Mouse (Mus musculus) embryonic stem cell, embryonic (primary cell): Measurements from ENCODE around the gene Nrip3.

Experiments
- CTCF ChIA-PET, 4 experiments: fragments of 300-600 bp in 2 of 4; fragments of 350-600 bp in 2 of 4; sonication (Branson Sonifier 250); formaldehyde crosslinking; loops; one replicate each; lab custom pipeline; 2022; ENCODE audit warnings: inconsistent platforms in 2 of 4; lab: Charles Lee
- POLR2A ChIA-PET, 4 experiments: fragments of 300-600 bp in 2 of 4; fragments of 350-600 bp in 2 of 4; sonication (Branson Sonifier 250); formaldehyde crosslinking; loops; one replicate each; lab custom pipeline; 2022; ENCODE audit warnings: antibody characterized with exemption in 4 of 4, inconsistent platforms in 1 of 4; lab: Charles Lee

Gene Nrip3

DNA sequence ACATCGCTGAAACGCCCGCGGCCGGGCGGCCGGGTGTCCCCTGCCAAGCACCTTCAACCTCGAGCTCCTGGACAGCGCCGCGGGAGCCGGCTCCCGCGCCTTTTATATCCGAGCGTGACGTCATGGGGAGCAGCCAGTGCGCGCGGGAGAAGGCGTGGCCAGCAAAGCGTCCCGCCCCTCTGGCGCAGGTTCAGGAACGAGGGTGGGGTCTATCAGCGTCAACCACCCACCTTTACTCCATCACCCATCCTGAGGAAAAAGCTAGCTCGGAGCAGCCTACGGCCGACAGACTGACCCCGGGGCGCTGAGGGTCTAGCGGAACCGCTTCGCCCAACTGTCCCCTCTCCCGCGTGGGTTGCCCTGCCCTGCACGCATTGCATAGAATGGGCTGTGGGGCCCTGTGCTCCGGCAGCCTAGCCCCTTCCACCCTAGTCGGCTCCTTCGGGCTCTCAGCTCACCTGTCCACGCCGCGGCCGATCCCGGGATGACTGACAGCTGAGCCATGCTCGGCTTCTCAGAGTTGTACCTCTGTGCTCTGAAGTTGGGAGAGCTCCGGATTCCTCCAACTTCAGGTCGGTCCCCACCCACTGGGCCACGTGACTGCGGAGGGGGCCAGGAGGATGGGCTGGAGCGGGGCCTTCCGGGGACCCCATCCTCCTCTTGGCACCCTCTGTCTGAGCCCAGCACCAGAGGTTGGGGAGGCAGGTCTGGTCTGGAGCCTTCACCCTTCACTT lies at the start of gene Nrip3:
TSS of gene Nrip3 (minus strand) at position 556 of the 734 bp plus-strand sequence.
- CTCF ChIA-PET, result interaction anchor here in 2 of 4 experiments (0.8 to 2.1 kb wide), 5 partner anchors 11 to 381 kb away, joined by 3 to 9 read pairs (median 5); no protein-coding TSS in a partner anchor
- POLR2A ChIA-PET, result interaction anchor here in 3 of 4 experiments (0.5 to 6.7 kb wide), 42 partner anchors 7 to 699 kb away, joined by 3 to 56 read pairs (median 3); partner anchors contain the start of genes Rpl27a (in 3 of the 3), Akip1 (in 1 of the 3), BC051019 (in 1 of the 3) and St5 (in 1 of the 3)

DNA sequence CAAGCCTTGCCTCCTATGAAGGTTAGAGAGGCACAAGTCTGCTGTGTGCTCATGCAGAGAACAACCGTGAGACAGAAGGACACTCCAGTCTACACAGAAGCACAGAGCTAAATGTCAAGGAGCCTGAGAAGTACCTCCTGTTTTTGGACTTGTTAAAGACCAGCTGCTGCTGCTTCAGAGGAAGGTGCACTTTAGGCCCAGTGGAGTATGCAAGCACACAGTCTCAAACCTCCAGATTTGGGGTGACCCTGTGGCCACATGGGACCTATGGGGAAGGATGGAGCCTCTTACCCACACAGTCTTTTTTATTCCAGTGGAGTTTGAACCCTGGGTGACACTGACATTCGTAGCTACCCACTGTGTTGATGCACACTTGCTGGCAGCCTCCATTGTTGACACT lies 49.6 kb upstream of the Nrip3 start:
- ChIA-PET CTCF (no interaction called here), POLR2A (interaction anchor here in 1 of 4 experiments (0.7 kb wide), 1 partner anchor 18 kb away, joined by 3 read pairs; no protein-coding TSS in a partner anchor)

DNA sequence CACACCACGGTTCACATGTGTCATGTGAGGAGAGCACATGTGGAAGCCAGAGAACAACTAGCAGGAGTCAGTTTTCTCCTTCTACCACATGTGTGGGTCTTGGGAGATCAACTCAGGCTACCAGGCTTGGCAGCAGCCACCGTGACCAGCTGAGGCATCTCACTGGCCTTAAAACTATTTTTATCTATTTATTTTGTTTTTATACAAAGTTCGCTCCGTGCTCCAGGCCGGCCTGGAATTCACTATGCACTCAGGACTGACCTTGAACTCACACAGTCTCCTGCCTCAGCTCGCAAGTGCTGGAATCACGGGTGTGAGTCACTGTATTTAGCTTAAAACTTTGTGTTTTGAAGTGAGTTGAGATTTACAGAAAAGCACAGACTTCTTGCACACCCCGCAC lies 45.1 kb upstream of the Nrip3 start:
- ChIA-PET POLR2A (interaction anchor here in 1 of 4 experiments (1.1 to 2.1 kb wide), 2 partner anchors 15 to 31 kb away, joined by 3 to 6 read pairs; no protein-coding TSS in a partner anchor), CTCF (interaction anchor here in 1 of 4 experiments (0.5 kb wide), 1 partner anchor 211 kb away, joined by 3 read pairs; no protein-coding TSS in a partner anchor)

DNA sequence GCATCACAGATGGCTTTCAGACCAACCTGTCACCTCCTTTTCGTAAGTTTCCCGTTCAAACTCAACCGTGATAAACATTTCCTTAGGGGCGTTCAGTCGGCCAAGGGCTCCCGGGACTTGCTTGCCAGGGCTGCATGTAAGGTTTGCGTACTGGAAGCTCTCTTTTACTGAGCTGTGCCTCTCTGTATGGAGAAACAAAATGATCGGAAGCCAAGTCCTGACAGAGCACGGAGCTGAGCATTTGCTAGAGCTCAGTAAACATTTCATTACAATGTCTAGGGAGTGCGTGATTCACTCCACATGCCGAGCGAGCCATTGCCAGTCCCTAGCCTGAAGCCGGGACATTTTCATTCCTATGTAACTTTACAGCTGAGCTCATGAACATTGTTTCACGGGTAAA lies 43.5 kb upstream of the Nrip3 start:
- ChIA-PET CTCF (interaction anchor here in 3 of 4 experiments (0.6 to 1.9 kb wide), 4 partner anchors 21 to 184 kb away, joined by 3 to 7 read pairs (median 4); no protein-coding TSS in a partner anchor), POLR2A (interaction anchor here in 3 of 4 experiments (0.5 to 1.6 kb wide), 9 partner anchors 12 to 646 kb away, joined by 3 to 4 read pairs (median 3); no protein-coding TSS in a partner anchor)

DNA sequence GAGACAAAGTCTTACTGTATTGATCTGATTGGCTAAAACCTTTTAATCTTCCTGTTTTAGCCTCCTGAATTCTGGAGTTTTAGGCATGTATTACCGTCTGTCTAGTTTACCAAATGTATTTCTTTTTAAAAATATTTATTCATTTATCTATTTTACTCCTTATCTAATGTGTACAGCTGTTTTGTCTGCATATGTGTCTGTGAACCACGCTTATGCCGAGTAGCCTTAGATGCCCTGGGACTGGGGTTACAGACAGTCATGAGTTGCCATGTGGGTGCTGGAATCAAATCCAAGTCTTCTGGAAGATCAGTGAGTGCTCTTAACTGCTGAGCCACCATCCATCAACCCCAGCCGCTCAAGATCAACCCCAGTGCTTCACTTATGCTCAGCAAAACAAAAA lies 36.8 kb upstream of the Nrip3 start:
- ChIA-PET POLR2A (no interaction called here), CTCF (no interaction called here)

DNA sequence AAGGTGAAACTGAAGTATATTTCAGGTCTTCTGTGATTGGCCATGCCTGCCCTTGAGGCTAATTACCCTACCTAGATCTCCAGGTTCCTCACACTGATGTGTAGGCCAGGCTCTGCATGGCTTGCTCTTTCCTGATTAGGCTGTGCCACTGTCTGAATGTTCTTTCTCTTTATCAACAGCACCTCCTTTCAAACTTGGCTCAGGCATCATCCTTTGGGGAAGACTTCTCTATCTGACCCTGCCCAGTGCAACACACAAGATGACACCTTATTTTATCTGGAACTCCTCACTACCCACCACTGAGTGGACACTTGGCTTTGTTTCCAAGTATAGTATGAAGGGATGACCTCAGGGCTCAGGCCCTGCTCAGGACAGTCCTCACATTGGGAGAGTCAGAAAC lies 36.1 kb upstream of the Nrip3 start:
- ChIA-PET POLR2A (no interaction called here), CTCF (no interaction called here)

DNA sequence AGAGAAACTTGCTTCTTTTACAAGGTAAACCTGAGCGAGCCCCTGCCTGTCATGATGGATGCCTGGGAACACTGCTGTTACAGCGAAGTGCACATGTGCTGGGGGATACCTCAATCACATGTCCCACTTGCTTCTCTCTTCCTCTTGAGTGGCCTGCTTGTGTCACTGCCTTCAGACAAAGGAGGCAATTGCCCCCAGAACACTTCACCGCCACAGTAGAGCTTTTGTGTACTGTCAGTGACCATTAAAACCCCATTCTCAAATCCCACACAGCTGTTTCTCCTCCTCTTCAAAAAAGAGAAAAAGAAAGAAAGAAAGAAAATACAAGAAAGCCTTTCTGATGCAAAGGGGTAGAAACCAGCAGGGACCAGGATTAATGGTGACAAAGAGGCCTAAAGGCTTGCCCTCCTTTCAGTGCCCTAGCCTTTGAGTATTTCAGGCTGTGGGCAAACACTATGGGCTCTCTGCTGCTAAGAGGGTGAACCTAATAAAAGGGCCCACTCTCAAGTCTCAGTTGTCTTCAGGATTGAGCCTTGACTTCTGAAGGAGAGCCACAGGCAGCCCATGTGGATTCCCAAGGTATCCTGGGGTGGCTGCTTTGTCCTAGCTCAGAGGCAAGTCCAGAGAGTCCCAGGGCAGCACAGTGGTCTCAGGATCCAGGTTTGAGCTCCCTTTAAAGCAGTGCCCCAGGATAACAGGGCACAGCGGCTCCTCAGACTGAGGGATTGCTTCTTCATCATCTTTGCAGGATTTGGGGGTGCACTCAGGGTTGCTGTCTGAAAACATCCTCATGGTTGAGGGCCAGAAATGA lies 31.7 kb upstream of the Nrip3 start:
- CTCF ChIA-PET, result interaction anchor here in 1 of 4 experiments (1.1 to 2.2 kb wide), 2 partner anchors 9 to 79 kb away, joined by 3 to 5 read pairs; no protein-coding TSS in a partner anchor

DNA sequence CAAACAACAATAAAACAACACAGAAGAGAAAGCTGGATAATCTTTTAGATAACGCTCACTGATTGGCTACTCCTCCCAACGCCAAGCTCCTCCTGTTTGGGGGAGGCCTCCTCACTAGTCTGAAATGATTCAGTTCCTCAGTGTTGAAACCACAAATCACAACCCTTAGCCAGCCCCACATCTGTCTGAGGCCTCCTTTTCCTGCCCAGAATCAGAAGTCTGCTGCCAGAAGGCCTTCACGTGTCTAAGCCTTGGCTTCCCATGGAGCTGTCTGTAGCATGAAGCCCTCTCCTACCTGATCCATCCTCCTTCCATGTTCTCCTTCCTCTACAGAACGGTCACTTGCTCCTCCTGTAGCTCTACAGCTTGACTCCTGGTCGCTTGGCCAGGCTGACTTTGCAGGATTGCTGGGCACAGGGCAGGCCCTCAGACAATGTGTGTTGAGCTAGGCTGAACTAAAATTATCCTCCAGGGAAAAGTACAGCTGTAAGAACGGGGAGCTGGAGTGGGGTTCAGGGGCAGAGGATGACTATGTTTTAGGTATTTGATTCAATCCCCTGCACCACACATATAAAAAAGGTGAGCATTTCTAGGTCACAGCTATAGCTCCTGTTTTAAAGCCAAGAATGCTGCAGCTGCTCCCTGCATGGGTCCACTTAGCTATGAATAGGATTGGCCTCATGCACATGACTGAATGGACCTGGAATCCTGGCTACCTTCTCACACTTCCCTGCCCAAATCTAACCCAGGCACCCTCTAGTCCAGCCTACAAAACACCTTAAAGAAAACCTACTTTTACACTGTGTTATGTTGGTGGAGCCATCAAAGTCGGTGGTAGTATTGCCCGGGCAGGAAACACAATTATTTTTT lies 26.0 kb upstream of the Nrip3 start:
- ChIA-PET CTCF (interaction anchor here in 2 of 4 experiments (0.6 to 1.7 kb wide), 3 partner anchors 15 to 85 kb away, joined by 3 to 5 read pairs (median 4); partner anchors contain the start of gene BC051019 (in 1 of the 2)), POLR2A (interaction anchor here in 2 of 4 experiments (0.7 to 2.8 kb wide), 7 partner anchors 17 to 289 kb away, joined by 3 to 13 read pairs (median 3); partner anchors contain the start of genes Nrip3 (in 1 of the 2) and Rpl27a (in 1 of the 2))

More for the DNA sequence above, 31.7 kb upstream of the Nrip3 start:
- POLR2A ChIA-PET, result interaction anchor here in 1 of 4 experiments (0.6 to 1.1 kb wide), 3 partner anchors 9 to 16 kb away, joined by 3 to 4 read pairs (median 3); no protein-coding TSS in a partner anchor

DNA sequence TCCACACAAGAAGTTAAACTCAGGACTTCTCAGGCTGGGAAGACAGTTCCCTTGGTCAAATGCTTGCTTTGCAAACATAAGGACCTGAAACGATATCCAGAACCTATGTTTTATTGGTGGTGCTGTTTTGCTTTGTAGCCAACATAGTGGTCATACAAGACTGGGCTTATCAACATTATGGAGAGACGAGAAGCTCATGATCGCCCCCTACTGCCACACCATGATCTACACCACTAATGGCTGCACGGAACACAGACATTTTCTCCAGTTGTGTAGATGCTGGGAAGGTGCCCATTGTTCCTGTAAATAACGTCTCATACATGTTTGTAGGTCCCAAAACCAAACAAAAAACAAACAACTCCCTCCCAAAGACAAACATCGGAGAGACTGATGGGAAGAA lies 23.0 kb upstream of the Nrip3 start:
- CTCF ChIA-PET, result interaction anchor here (0.5 to 1.7 kb wide), 23 partner anchors 10 to 706 kb away, joined by 3 to 12 read pairs (median 4); partner anchors contain the start of genes Nrip3 (in 1 of the 4) and Tmem9b (in 1 of the 4)
- POLR2A ChIA-PET, result interaction anchor here in 3 of 4 experiments (0.5 to 1.9 kb wide), 10 partner anchors 9 to 613 kb away, joined by 3 to 12 read pairs (median 4); partner anchors contain the start of gene Nrip3 (in 1 of the 3)

DNA sequence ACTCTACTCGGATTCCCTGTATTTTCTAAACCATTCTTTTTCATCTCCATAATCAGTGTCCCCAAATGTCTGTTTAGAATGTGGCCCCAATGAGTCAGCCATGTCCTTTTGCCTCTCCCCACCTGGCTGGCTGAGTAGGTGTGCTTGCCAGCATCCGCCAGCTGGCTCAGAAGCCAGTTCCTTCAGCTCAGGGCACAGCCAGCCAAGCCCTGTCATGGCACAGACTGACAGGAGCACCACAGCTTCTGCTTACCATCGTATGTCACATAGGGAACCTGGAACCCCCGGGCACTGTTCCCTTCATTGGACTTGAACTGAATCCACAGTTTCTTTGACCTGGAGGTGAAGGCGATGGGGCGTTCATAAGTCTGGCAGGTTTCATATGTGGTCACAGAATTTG lies 22.5 kb upstream of the Nrip3 start:
- ChIA-PET CTCF (interaction anchor here (0.5 to 1.7 kb wide), 21 partner anchors 10 to 359 kb away, joined by 3 to 12 read pairs (median 4); partner anchors contain the start of genes Nrip3 (in 1 of the 4) and Tmem9b (in 1 of the 4)), POLR2A (interaction anchor here in 2 of 4 experiments (0.6 to 1.9 kb wide), 11 partner anchors 8 to 364 kb away, joined by 3 to 12 read pairs (median 4); partner anchors contain the start of gene Nrip3 (in 1 of the 2))

DNA sequence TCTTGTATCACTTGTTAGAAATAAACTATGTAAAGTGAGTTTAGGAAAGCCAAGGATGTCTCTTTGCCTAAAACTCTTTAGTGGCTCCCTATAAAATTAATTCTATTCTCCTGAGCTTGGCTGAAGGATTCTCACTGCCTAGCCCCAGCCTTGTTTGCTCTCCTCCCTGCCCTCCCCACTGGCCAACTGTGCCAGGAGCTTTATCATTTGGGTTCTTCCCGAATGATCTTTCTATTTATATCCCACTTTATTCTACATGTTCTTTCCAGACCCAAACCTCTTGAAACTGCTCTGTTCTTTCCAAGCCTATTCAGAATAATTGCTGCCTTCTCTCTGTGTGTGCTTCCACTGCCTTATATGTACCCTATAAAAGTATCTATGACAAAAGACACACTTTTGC lies 21.7 kb upstream of the Nrip3 start:
- ChIA-PET CTCF (interaction anchor here in 1 of 4 experiments (0.6 to 1.7 kb wide), 3 partner anchors 13 to 51 kb away, joined by 3 to 6 read pairs (median 3); partner anchors contain the start of gene Tmem9b), POLR2A (interaction anchor here in 3 of 4 experiments (0.5 to 1.9 kb wide), 8 partner anchors 9 to 365 kb away, joined by 3 to 12 read pairs (median 3); partner anchors contain the start of gene Nrip3 (in 1 of the 3))

DNA sequence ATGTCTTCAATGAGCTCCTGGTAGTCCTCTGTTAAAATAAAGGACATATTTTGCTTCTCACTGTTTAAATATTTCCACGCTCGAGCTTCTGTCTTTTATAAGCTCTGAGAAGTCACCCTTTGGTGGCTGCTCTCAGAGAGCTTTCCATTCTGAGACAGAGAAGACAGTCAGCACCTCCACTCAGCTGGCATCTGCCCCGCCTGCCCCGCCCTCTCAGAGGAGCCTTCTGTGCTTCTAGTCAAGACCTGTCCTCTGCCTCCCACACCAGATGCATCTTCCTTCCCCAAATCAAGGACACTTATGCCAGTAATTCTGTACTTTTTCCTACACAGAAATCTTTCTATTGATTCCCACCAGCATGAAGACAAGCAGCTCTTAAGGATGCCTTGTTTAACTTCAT lies 18.8 kb upstream of the Nrip3 start:
- CTCF ChIA-PET, result interaction anchor here in 1 of 4 experiments (1.8 kb wide), 1 partner anchor 92 kb away, joined by 5 read pairs; no protein-coding TSS in a partner anchor
- POLR2A ChIA-PET, result interaction anchor here in 2 of 4 experiments (1.0 to 2.5 kb wide), 4 partner anchors 9 to 25 kb away, joined by 3 to 13 read pairs (median 6); no protein-coding TSS in a partner anchor

DNA sequence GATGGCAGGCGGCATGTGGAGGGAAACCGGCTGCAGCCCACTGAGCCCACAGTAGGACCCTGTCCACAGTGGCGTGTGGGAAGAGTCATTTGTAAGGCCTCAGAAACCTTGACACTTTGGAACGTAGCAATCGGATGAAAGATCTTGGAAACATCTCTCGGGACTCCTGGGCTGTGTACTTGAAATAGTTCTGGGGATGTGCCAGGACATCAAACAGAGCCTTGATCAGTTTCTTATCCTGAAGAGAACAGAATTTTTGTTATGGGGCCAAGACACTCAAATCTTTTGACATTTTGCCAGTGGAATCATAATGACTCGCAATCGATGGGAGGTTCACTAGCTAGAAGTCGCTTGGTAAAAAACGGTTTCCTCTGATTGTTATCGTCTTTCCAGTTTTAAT lies 17.3 kb upstream of the Nrip3 start:
- ChIA-PET CTCF (interaction anchor here in 2 of 4 experiments (0.6 to 1.8 kb wide), 2 partner anchors 70 to 93 kb away, joined by 5 read pairs; no protein-coding TSS in a partner anchor), POLR2A (interaction anchor here in 2 of 4 experiments (1.5 to 2.5 kb wide), 3 partner anchors 9 to 84 kb away, joined by 3 to 13 read pairs (median 9); no protein-coding TSS in a partner anchor)

DNA sequence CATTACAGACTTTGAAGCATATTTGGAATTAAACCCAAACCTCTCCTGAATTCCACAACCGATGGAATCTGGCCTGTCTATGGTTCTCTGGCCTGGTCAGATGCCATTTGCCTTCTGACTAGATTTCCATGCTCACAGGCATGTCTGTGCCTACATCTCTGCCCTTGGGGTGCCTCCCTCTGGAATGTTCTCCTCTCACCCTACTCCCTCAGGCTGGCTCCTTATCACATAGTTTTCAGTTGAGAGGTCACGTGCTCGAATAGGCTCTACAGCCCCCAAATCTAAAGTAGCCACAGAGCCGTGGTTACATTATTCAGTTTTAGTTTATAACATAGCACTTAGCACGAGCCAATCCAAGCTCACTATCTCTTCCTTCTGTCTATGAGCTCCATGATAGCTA lies 13.7 kb upstream of the Nrip3 start:
- CTCF ChIA-PET, result interaction anchor here in 1 of 4 experiments (0.9 kb wide), 1 partner anchor 97 kb away, joined by 3 read pairs; no protein-coding TSS in a partner anchor
- POLR2A ChIA-PET, result interaction anchor here in 2 of 4 experiments (0.6 to 1.1 kb wide), 2 partner anchors 31 to 79 kb away, joined by 3 read pairs; no protein-coding TSS in a partner anchor

DNA sequence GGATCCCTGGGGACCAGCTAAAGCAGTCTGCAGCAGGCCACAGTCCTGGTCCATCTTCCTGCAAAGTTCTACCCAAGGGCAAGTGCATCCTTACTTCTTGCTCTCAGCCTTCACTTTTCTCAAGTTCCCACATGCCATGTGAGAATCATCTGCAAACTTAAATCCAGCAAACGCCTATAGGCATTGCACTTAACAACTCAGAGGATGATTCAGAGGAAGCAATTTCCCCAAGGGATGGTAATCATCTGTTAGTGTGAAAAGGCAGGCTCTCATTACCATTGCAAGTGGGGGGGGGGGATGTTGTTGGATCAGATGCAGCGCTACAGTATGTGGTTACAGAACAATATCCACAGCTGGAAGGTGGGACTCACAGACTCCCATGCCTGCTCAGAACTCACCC lies 12.7 kb upstream of the Nrip3 start:
- POLR2A ChIA-PET, result interaction anchor here in 3 of 4 experiments (0.6 to 1.4 kb wide), 6 partner anchors 9 to 322 kb away, joined by 3 to 4 read pairs (median 3); no protein-coding TSS in a partner anchor

DNA sequence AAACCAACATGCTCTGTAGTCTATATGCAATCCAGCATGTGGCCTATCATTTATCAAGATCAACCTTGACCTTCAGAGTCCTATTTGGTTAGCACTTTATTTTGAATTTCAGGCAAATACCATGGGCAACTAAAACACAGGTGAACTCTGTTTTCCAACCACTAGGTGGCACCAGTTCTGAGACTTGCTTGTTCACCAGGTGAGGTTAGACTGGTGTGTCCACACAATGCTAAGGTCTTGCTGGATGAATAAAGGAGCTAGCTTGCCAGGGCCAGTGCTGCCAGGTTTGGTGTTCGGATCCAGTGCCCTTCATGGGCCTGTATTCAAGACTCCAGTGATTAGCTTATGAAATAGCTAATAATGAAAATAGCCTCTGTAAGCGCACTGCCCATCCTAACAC lies 10.9 kb upstream of the Nrip3 start:
- ChIA-PET POLR2A (interaction anchor here in 2 of 4 experiments (0.9 to 1.5 kb wide), 8 partner anchors 11 to 99 kb away, joined by 3 to 7 read pairs (median 4); partner anchors contain the start of genes Nrip3 (in 1 of the 2) and Tmem9b (in 1 of the 2)), CTCF (interaction anchor here (0.5 to 2.1 kb wide), 27 partner anchors 10 to 854 kb away, joined by 3 to 25 read pairs (median 3); partner anchors contain the start of gene Nrip3 (in 1 of the 4))

More for the DNA sequence above, 12.7 kb upstream of the Nrip3 start:
- CTCF ChIA-PET, result interaction anchor here (0.6 to 1.2 kb wide), 8 partner anchors 10 to 1608 kb away, joined by 3 to 7 read pairs (median 4); no protein-coding TSS in a partner anchor
